Mouse (Mus musculus) intestine, embryonic 16.5 days (tissue): ENCODE data around the gene Ajuba. TPM values are rescaled to one million over a fixed set of nuclear protein-coding genes. Genes with fewer than 3 reads are reported as not detected.

Source experiments
- ATAC-seq: fragments of 200-750 bp; cut with Nextera tagmentation; 2 replicates; pipeline ENCODE4 v1.8.0; 2017; ENCODE audit warnings: moderate TSS enrichment, moderate library complexity
- H3K27ac ChIP-seq: fragments of 300-500 bp; sonication (generic); 2 replicates; pipeline ENCODE4 v1.5.1; 2014; ENCODE audit warnings: mild to moderate bottlenecking, low read length
- H3K27me3 ChIP-seq: fragments of 300-500 bp; sonication (generic); replicated peaks from 2 replicates; pipeline ENCODE4 v1.6.1; 2014; ENCODE audit warnings: low read length, control low read depth, mixed read lengths; ENCODE audit not compliant: control insufficient read depth, insufficient read depth
- H3K36me3 ChIP-seq: fragments of 300-500 bp; sonication (generic); 2 replicates; pipeline ENCODE4 v1.6.1; 2014; ENCODE audit warnings: low read length, control low read depth; ENCODE audit not compliant: control insufficient read depth, insufficient read depth
- H3K4me1 ChIP-seq: fragments of 300-500 bp; sonication (generic); 2 replicates; pipeline ENCODE4 v1.6.1; 2014; ENCODE audit warnings: low read length, control low read depth, mixed read lengths; ENCODE audit not compliant: control insufficient read depth, insufficient read depth
- H3K4me2 ChIP-seq: fragments of 300-500 bp; sonication (generic); 2 replicates; pipeline ENCODE4 v1.6.1; 2014; ENCODE audit warnings: low read depth, low read length, control low read depth
- H3K4me3 ChIP-seq: fragments of 300-500 bp; sonication (generic); 2 replicates; pipeline ENCODE4 v1.5.1; 2014; ENCODE audit warnings: mild to moderate bottlenecking, low read length
- H3K9ac ChIP-seq: fragments of 300-500 bp; sonication (generic); 2 replicates; pipeline ENCODE4 v1.6.1; 2014; ENCODE audit warnings: low read depth, low read length
- H3K9me3 ChIP-seq: fragments of 300-500 bp; sonication (generic); 2 replicates; pipeline ENCODE4 v1.6.1; 2016; ENCODE audit warnings: low read length, control low read depth; ENCODE audit not compliant: control insufficient read depth
- WGBS: fragments of 180-500 bp; shearing (Covaris S2); extraction: QIAGEN DNeasy Blood & Tissue Kit; methylation state at CpG from one replicate; pipeline ENCODE4 v1.1.7; 2014; 5-methylcytosine and 5-hydroxymethylcytosine counted together
- polyA plus RNA-seq: library from polyadenylated mRNA; unstranded; fragments of >200 nt; fragmentation: Nextera tagmentation; extraction: Ambion mirVana; gene quantifications from 2 replicates; pipeline ENCODE4 v1.2.1, GENCODE M21; 2015

Ajuba gene
- polyA plus RNA-seq, 1 experiment from 2014 or later = 13.1 TPM

GRCm38 (mm10) chr14:54576241-54577088 is 893 bp downstream of the Ajuba start:
- WGBS = under 1% methylated on average over 84 of the region's 84 CpGs
- H3K36me3 ChIP-seq = no peaks in the 10 kb centered on the region
- H3K27ac ChIP-seq = peak overlapping the region; percentile 81
- H3K4me1 ChIP-seq = peaks cover 50% of the 10 kb centered on the region
- peak overlapping the region; percentile 88 for H3K4me2 ChIP-seq
- no peaks in the 10 kb centered on the region for H3K27me3 ChIP-seq
- peak overlapping the region; percentile 73 for H3K4me3 ChIP-seq
- H3K9ac ChIP-seq = peak overlapping the region; percentile 86
- H3K9me3 ChIP-seq = no peaks in the 10 kb centered on the region
- ATAC-seq = no peak

GRCm38 (mm10) chr14:54575631-54576030 is 1.7 kb downstream of the Ajuba start:
- WGBS = under 1% methylated on average over 39 of the region's 39 CpGs
- H3K36me3 ChIP-seq = peaks cover 6% of the 10 kb centered on the region; the same call in 1 of the 2 replicates
- ATAC-seq = peak; percentile 25
- no peaks in the 10 kb centered on the region for H3K27me3 ChIP-seq
- H3K4me2 ChIP-seq = peak overlapping the region; percentile 88
- H3K27ac ChIP-seq = peak overlapping the region; percentile 81
- H3K4me1 ChIP-seq = peaks cover 50% of the 10 kb centered on the region
- H3K9ac ChIP-seq = peak overlapping the region; percentile 86
- peak overlapping the region; percentile 73 for H3K4me3 ChIP-seq
- no peaks in the 10 kb centered on the region for H3K9me3 ChIP-seq

GRCm38 (mm10) chr14:54575031-54575430 is 2.3 kb downstream of the Ajuba start:
- 0 out of 2 replicates have a peak overlapping the region, but pooled peaks have one; percentile 11 for H3K27ac ChIP-seq
- peak overlapping the region; percentile 86 for H3K9ac ChIP-seq
- H3K4me3 ChIP-seq = peak overlapping the region; percentile 73
- H3K36me3 ChIP-seq = peaks cover 6% of the 10 kb centered on the region; the same call in 1 of the 2 replicates
- H3K27me3 ChIP-seq = no peaks in the 10 kb centered on the region
- no peak for ATAC-seq
- H3K9me3 ChIP-seq = no peaks in the 10 kb centered on the region
- peaks cover 50% of the 10 kb centered on the region for H3K4me1 ChIP-seq
- 7% methylated on average over 8 of the region's 8 CpGs for WGBS
- peak overlapping the region; percentile 88 for H3K4me2 ChIP-seq

GRCm38 (mm10) chr14:54574253-54574652 is 3.1 kb downstream of the Ajuba start:
- peaks cover 46% of the 10 kb centered on the region for H3K4me1 ChIP-seq
- H3K4me3 ChIP-seq = peak overlapping the region; percentile 73
- peak overlapping the region; percentile 88 for H3K4me2 ChIP-seq
- H3K9me3 ChIP-seq = no peaks in the 10 kb centered on the region
- ATAC-seq = no peak
- WGBS = 18% methylated on average over 4 of the region's 4 CpGs
- peak overlapping the region; percentile 56 for H3K9ac ChIP-seq
- H3K27ac ChIP-seq = no peak overlapping the region
- H3K27me3 ChIP-seq = no peaks in the 10 kb centered on the region
- peaks cover 6% of the 10 kb centered on the region; the same call in 1 of the 2 replicates for H3K36me3 ChIP-seq

GRCm38 (mm10) chr14:54572790-54573736 is 4.3 kb downstream of the Ajuba start:
- H3K4me2 ChIP-seq = peak overlapping the region; percentile 88
- 17% methylated on average over 14 of the region's 14 CpGs for WGBS
- peak overlapping the region; percentile 56 for H3K9ac ChIP-seq
- peak overlapping the region; percentile 73 for H3K4me3 ChIP-seq
- H3K9me3 ChIP-seq = no peaks in the 10 kb centered on the region
- H3K27me3 ChIP-seq = no peaks in the 10 kb centered on the region
- ATAC-seq = peak; percentile 64
- peaks cover 13% of the 10 kb centered on the region for H3K36me3 ChIP-seq
- peak overlapping the region; percentile 67 for H3K27ac ChIP-seq
- peaks cover 41% of the 10 kb centered on the region for H3K4me1 ChIP-seq

- Histone ChIP-seq H3K9ac (no peak overlapping the region), H3K4me1 (peaks cover 41% of the 10 kb centered on the region), H3K4me3 (no peak overlapping the region), H3K4me2 (0 out of 2 replicates have a peak overlapping the region, but pooled peaks have one; percentile 88), H3K9me3 (no peaks in the 10 kb centered on the region), H3K27ac (peak overlapping the region; percentile 30), H3K27me3 (no peaks in the 10 kb centered on the region), H3K36me3 (peaks cover 17% of the 10 kb centered on the region)
- no peak for ATAC-seq
- 60% methylated on average over 4 of the region's 4 CpGs for WGBS
Observed at GRCm38 (mm10) chr14:54572122-54572521, 5.2 kb downstream of the Ajuba start.

GRCm38 (mm10) chr14:54569451-54570392 is 7.6 kb downstream of the Ajuba start:
- no peak overlapping the region for H3K27ac ChIP-seq

GRCm38 (mm10) chr14:54568694-54569414 is 8.5 kb downstream of the Ajuba start:
- no peak overlapping the region for H3K4me2 ChIP-seq
- no peaks in the 10 kb centered on the region for H3K9me3 ChIP-seq
- H3K4me1 ChIP-seq = peaks cover 22% of the 10 kb centered on the region
- no peak overlapping the region for H3K9ac ChIP-seq
- H3K27me3 ChIP-seq = no peaks in the 10 kb centered on the region
- ATAC-seq = no peak
- H3K27ac ChIP-seq = no peak overlapping the region
- no peak overlapping the region for H3K4me3 ChIP-seq
- peaks cover 17% of the 10 kb centered on the region for H3K36me3 ChIP-seq
- WGBS = 74% methylated on average over 15 of the region's 15 CpGs

More at GRCm38 (mm10) chr14:54569451-54570392, 7.6 kb downstream of the Ajuba start:
- H3K4me1 ChIP-seq = peaks cover 31% of the 10 kb centered on the region
- no peaks in the 10 kb centered on the region for H3K9me3 ChIP-seq
- ATAC-seq = no peak
- H3K4me3 ChIP-seq = no peak overlapping the region
- no peak overlapping the region for H3K4me2 ChIP-seq
- H3K9ac ChIP-seq = no peak overlapping the region
- H3K27me3 ChIP-seq = no peaks in the 10 kb centered on the region
- H3K36me3 ChIP-seq = peaks cover 17% of the 10 kb centered on the region
- WGBS = 63% methylated on average over 17 of the region's 17 CpGs
